Mouse (Mus musculus) splenic B cell, adult 2 months (primary cell): ENCODE measurements around the gene Fbxl17.

ENCODE experiments used
- DNase-seq: peaks from one replicate; pipeline ENCODE4 v3.0.0-alpha.2; 2011; ENCODE audit warnings: low read depth, low spot score
- H3K27me3 ChIP-seq: 2 replicates; pipeline ENCODE4 v1.6.1; 2012; ENCODE audit warnings: mild to moderate bottlenecking, low read length, moderate library complexity, mixed read lengths; ENCODE audit not compliant: control insufficient read depth, poor library complexity, insufficient read depth, severe bottlenecking
- H3K36me3 ChIP-seq: 2 replicates; pipeline ENCODE4 v1.6.1; 2012; ENCODE audit warnings: mild to moderate bottlenecking, low read length, moderate library complexity, mixed read lengths; ENCODE audit not compliant: control insufficient read depth, poor library complexity, insufficient read depth, severe bottlenecking

Fbxl17 gene

GRCm38 (mm10) chr17:63493876-63494580, 5.8 kb downstream of the Fbxl17 start:
- H3K36me3 ChIP-seq = no peaks in the 10 kb centered on the region
- DNase-seq = no peak

GRCm38 (mm10) chr17:63493274-63493673, 6.5 kb downstream of the Fbxl17 start:
- peak; percentile 35 for DNase-seq
- Histone ChIP-seq H3K36me3 (no peaks in the 10 kb centered on the region), H3K27me3 (no peaks in the 10 kb centered on the region)

More at GRCm38 (mm10) chr17:63493876-63494580, 5.8 kb downstream of the Fbxl17 start:
- H3K27me3 ChIP-seq = no peaks in the 10 kb centered on the region

- no peaks in the 10 kb centered on the region for H3K27me3 ChIP-seq
- DNase-seq = no peak
These were observed 7.0 kb downstream of the Fbxl17 start for GRCm38 (mm10) chr17:63492665-63493273.

GRCm38 (mm10) chr17:63489525-63489924, 10.3 kb downstream of the Fbxl17 start:
- H3K36me3 ChIP-seq = peaks cover 4% of the 10 kb centered on the region; the same call in 1 of the 2 replicates
- no peak for DNase-seq

More at GRCm38 (mm10) chr17:63492665-63493273, 7.0 kb downstream of the Fbxl17 start:
- H3K36me3 ChIP-seq = no peaks in the 10 kb centered on the region

GRCm38 (mm10) chr17:63467866-63468265, 32.0 kb downstream of the Fbxl17 start:
- DNase-seq = peak; percentile 77
- Histone ChIP-seq H3K27me3 (no peaks in the 10 kb centered on the region), H3K36me3 (no peaks in the 10 kb centered on the region)

More at GRCm38 (mm10) chr17:63489525-63489924, 10.3 kb downstream of the Fbxl17 start:
- H3K27me3 ChIP-seq = no peaks in the 10 kb centered on the region

GRCm38 (mm10) chr17:63465239-63465638, 34.6 kb downstream of the Fbxl17 start:
- no peak for DNase-seq
- no peaks in the 10 kb centered on the region for H3K36me3 ChIP-seq

GRCm38 (mm10) chr17:63462512-63462911, 37.3 kb downstream of the Fbxl17 start:
- Histone ChIP-seq H3K36me3 (no peaks in the 10 kb centered on the region), H3K27me3 (no peaks in the 10 kb centered on the region)
- no peak for DNase-seq

More at GRCm38 (mm10) chr17:63465239-63465638, 34.6 kb downstream of the Fbxl17 start:
- no peaks in the 10 kb centered on the region for H3K27me3 ChIP-seq

- H3K27me3 ChIP-seq = no peaks in the 10 kb centered on the region
- no peaks in the 10 kb centered on the region for H3K36me3 ChIP-seq
- DNase-seq = no peak
These were observed 39.9 kb downstream of the Fbxl17 start for GRCm38 (mm10) chr17:63459712-63460495.

GRCm38 (mm10) chr17:63458052-63458451, 41.8 kb downstream of the Fbxl17 start:
- DNase-seq = no peak
- no peaks in the 10 kb centered on the region for H3K27me3 ChIP-seq
- H3K36me3 ChIP-seq = no peaks in the 10 kb centered on the region

GRCm38 (mm10) chr17:63451311-63452006, 48.4 kb downstream of the Fbxl17 start:
- DNase-seq = no peak
- Histone ChIP-seq H3K27me3 (no peaks in the 10 kb centered on the region), H3K36me3 (no peaks in the 10 kb centered on the region)

- DNase-seq = no peak
- H3K27me3 ChIP-seq = no peaks in the 10 kb centered on the region
- H3K36me3 ChIP-seq = no peaks in the 10 kb centered on the region
These were observed 52.1 kb downstream of the Fbxl17 start for GRCm38 (mm10) chr17:63447691-63448090.

GRCm38 (mm10) chr17:63446971-63447679, 52.7 kb downstream of the Fbxl17 start:
- H3K36me3 ChIP-seq = no peaks in the 10 kb centered on the region
- DNase-seq = no peak
- H3K27me3 ChIP-seq = no peaks in the 10 kb centered on the region

- DNase-seq = no peak
- H3K36me3 ChIP-seq = no peaks in the 10 kb centered on the region
- no peaks in the 10 kb centered on the region for H3K27me3 ChIP-seq
These were observed 54.6 kb downstream of the Fbxl17 start for GRCm38 (mm10) chr17:63445212-63445611.

- Histone ChIP-seq H3K36me3 (no peaks in the 10 kb centered on the region), H3K27me3 (no peaks in the 10 kb centered on the region)
- no peak for DNase-seq
These were observed 62.4 kb downstream of the Fbxl17 start for GRCm38 (mm10) chr17:63437424-63437823.
